Comparison of ENCODE assay signal across 9 mouse cellular contexts in genomic region chr7:60003921-60004605, GRCm38 (mm10). TPM values are rescaled to one million over a fixed set of nuclear protein-coding genes. Genes with fewer than 3 reads are reported as not detected.
A peak's percentile ranks its signal among the peaks of the same experiment; 100 is the strongest.
DNase-seq lines count a peak whose midpoint lies in the region; ATAC-seq and TF ChIP-seq lines count a peak whose summit lies in the region.
"Had no signal": no experiment of that assay in that cellular context is flagged by ENCODE, and none has a peak within 500 bp of the region (broad histone marks: within the 10 kb centered on the region; RNA-seq: fewer than 3 reads in every experiment).

No protein-coding gene starts in this region.

- H3K4me2 ChIP-seq in forebrain, postnatal 0 days (ENCODE audit: low read depth), result peak overlapping the region; percentile 40
- H3K4me2 ChIP-seq in hindbrain, embryonic 16.5 days (ENCODE audit: low read length), result peak overlapping the region; percentile 53
- peak overlapping the region; percentile 60 for H3K4me2 ChIP-seq in stomach, embryonic 15.5 days

- H3K4me3 ChIP-seq in forebrain, postnatal 0 days (ENCODE audit: low read depth, low read length), result peak overlapping the region; percentile 55
- peak overlapping the region; percentile 63 for H3K4me3 ChIP-seq in hindbrain, embryonic 16.5 days (ENCODE audit: low read length)
- peak overlapping the region; percentile 61 for H3K4me3 ChIP-seq in left cerebral cortex, adult 2 months
- H3K4me3 ChIP-seq in stomach, embryonic 15.5 days (replicated peaks), result peak overlapping the region; percentile 52

- no peak for TF ChIP-seq CTCF in forebrain, postnatal 0 days (IDR thresholded peaks at IDR 0.05; ENCODE audit: low read depth)
- no peak for TF ChIP-seq CTCF in left cerebral cortex, adult 2 months (IDR thresholded peaks at IDR 0.05)

- intact Hi-C loops in gastrocnemius, postnatal 14 days (cut with DNase I; ENCODE audit: low total_unique reads), result no loop called here
- intact Hi-C loops in left cerebral cortex, adult 2 months (cut with DNase I), result no loop called here

- peak; percentile 7 for DNase-seq in gastrocnemius, postnatal 14 days
- no peak for DNase-seq in gastrocnemius, adult 18-20 months (ENCODE audit: low spot score)
- DNase-seq in cerebellum, adult 18-20 months, result peak; percentile 52
- DNase-seq in forebrain, postnatal 0 days, result peak; percentile 70
- peak; percentile 19 to 22 for DNase-seq in left cerebral cortex, adult 2 months (ENCODE audit: extremely low spot score in 1 of 2, low spot score in 2 of 2)
- peak; percentile 14 to 25 for DNase-seq in lung, postnatal 4 days

- 48% methylated on average over 22 of the region's 22 CpGs for WGBS in forebrain, postnatal 0 days
- 45% methylated on average over 22 of the region's 22 CpGs for WGBS in hindbrain, embryonic 16.5 days
- WGBS in stomach, embryonic 15.5 days, result 39% methylated on average over 22 of the region's 22 CpGs

- no peaks in the 10 kb centered on the region for H3K27me3 ChIP-seq in forebrain, postnatal 0 days (ENCODE audit: insufficient read depth, low read length)
- H3K27me3 ChIP-seq in hindbrain, embryonic 16.5 days (replicated peaks; ENCODE audit: control insufficient read depth, insufficient read depth, low read length), result no peaks in the 10 kb centered on the region
- no peaks in the 10 kb centered on the region for H3K27me3 ChIP-seq in stomach, embryonic 15.5 days (replicated peaks)

- H3K9ac ChIP-seq in forebrain, postnatal 0 days, result peak overlapping the region; percentile 68
- H3K9ac ChIP-seq in hindbrain, embryonic 16.5 days (ENCODE audit: low read depth, low read length), result peak overlapping the region; percentile 81
- peak overlapping the region; percentile 16; the same call in 1 of the 2 replicates for H3K9ac ChIP-seq in stomach, embryonic 15.5 days

- H3K9me3 ChIP-seq in forebrain, postnatal 0 days (ENCODE audit: low read length), result 0 out of 2 replicates have a peak, but pooled peaks cover 4% of the 10 kb centered on the region
- peaks cover 19% of the 10 kb centered on the region for H3K9me3 ChIP-seq in hindbrain, embryonic 16.5 days (ENCODE audit: control insufficient read depth, low read length)
- H3K9me3 ChIP-seq in stomach, embryonic 15.5 days, result no peaks in the 10 kb centered on the region

- no peaks in the 10 kb centered on the region for H3K36me3 ChIP-seq in forebrain, postnatal 0 days (ENCODE audit: insufficient read depth)
- no peaks in the 10 kb centered on the region for H3K36me3 ChIP-seq in hindbrain, embryonic 16.5 days (ENCODE audit: control insufficient read depth, insufficient read depth, low read length)
- no peaks in the 10 kb centered on the region for H3K36me3 ChIP-seq in stomach, embryonic 15.5 days

- H3K27ac ChIP-seq in forebrain, postnatal 0 days (ENCODE audit: low read depth, low read length), result peak overlapping the region; percentile 90
- H3K27ac ChIP-seq in hindbrain, embryonic 16.5 days (ENCODE audit: low read depth, low read length), result peak overlapping the region; percentile 89
- peak overlapping the region; percentile 92 for H3K27ac ChIP-seq in left cerebral cortex, adult 2 months
- 0 out of 2 replicates have a peak overlapping the region, but pooled peaks have one; percentile 6 for H3K27ac ChIP-seq in stomach, embryonic 15.5 days

- ATAC-seq in forebrain, postnatal 0 days, result peak; percentile 85
- ATAC-seq in hindbrain, embryonic 16.5 days, result peak; percentile 84
- ATAC-seq in stomach, embryonic 15.5 days (ENCODE audit: insufficient read depth, low FRiP score, low read depth), result peak; percentile 79

- no peaks in the 10 kb centered on the region for H3K4me1 ChIP-seq in forebrain, postnatal 0 days (ENCODE audit: insufficient read depth)
- no peaks in the 10 kb centered on the region for H3K4me1 ChIP-seq in hindbrain, embryonic 16.5 days (ENCODE audit: control insufficient read depth, insufficient read depth, low read depth, low read length)
- H3K4me1 ChIP-seq in stomach, embryonic 15.5 days, result no peaks in the 10 kb centered on the region

RNA-seq across cellular contexts. Expression of gene Snurf, which starts 0.8 kb away (rescaled TPM):
- 10 to 100 TPM; 58.8 to 75.6 TPM for total RNA-seq in gastrocnemius, postnatal 14 days (2021)
- 100 to 1,000 TPM; 193 to 213 TPM for total RNA-seq in gastrocnemius, adult 18-20 months (2021)
- total RNA-seq in forebrain, postnatal 0 days (2014; rRNA removed), result not detected in 2 replicates
- 493 and 601 TPM in 2 replicates for polyA plus RNA-seq in forebrain, postnatal 0 days (2015; fragmentation: Nextera tagmentation; extraction: Ambion mirVana)
- polyA plus RNA-seq in hindbrain, embryonic 16.5 days (2015; fragmentation: Nextera tagmentation; extraction: Ambion mirVana), result 725 and 842 TPM in 2 replicates
- total RNA-seq in left cerebral cortex, adult 2 months (2021), result 1,000 to 10,000 TPM; 2,228 to 2,355 TPM
- polyA plus RNA-seq in stomach, embryonic 15.5 days (2015; fragmentation: Nextera tagmentation; extraction: Ambion mirVana), result 24.6 and 32.0 TPM in 2 replicates
- total RNA-seq: MEL had no signal

RNA-seq across cellular contexts. Expression of gene Gm38393, which starts 0.8 kb away (rescaled TPM):
- total RNA-seq in gastrocnemius, postnatal 14 days (2021), result 1 to 10 TPM; 1.0 to 1.2 TPM
- 1 to 10 TPM; 2.8 to 3.0 TPM for total RNA-seq in gastrocnemius, adult 18-20 months (2021)
- total RNA-seq in forebrain, postnatal 0 days (2014; rRNA removed), result 59.7 and 81.3 TPM in 2 replicates
- polyA plus RNA-seq in forebrain, postnatal 0 days (2015; fragmentation: Nextera tagmentation; extraction: Ambion mirVana), result 1.3 and 1.9 TPM in 2 replicates
- polyA plus RNA-seq in hindbrain, embryonic 16.5 days (2015; fragmentation: Nextera tagmentation; extraction: Ambion mirVana), result 3.2 TPM in 2 replicates
- total RNA-seq in left cerebral cortex, adult 2 months (2021), result 10 to 100 TPM; 78.6 to 82.6 TPM
- polyA plus RNA-seq in stomach, embryonic 15.5 days (2015; fragmentation: Nextera tagmentation; extraction: Ambion mirVana), result 0.30 and 0.34 TPM in 2 replicates
- total RNA-seq: MEL had no signal

Comparison
In these comparisons a context has a peak if more than half of its experiments do, and no peak if none do; other contexts are left out.
1. H3K27ac ChIP-seq: peak in every context shown above with its lines; median percentile 92 in left cerebral cortex, adult 2 months; 90 in forebrain, postnatal 0 days; 89 in hindbrain, embryonic 16.5 days; 6 in stomach, embryonic 15.5 days.
2. H3K9ac ChIP-seq: peak in every context shown above with its lines; median percentile 81 in hindbrain, embryonic 16.5 days; 68 in forebrain, postnatal 0 days; 16 in stomach, embryonic 15.5 days.
3. RNA of gene Snurf, which starts 0.8 kb away (total RNA-seq): 2,228 to 2,355 TPM in left cerebral cortex, adult 2 months, 193 to 213 TPM in gastrocnemius, adult 18-20 months and 58.8 to 75.6 TPM in gastrocnemius, postnatal 14 days; not detected in forebrain, postnatal 0 days; every median in the first group is over 10 times any median in the second.
4. RNA of gene Gm38393, which starts 0.8 kb away (total RNA-seq): 78.6 to 82.6 TPM in left cerebral cortex, adult 2 months and 59.7 to 81.3 TPM in forebrain, postnatal 0 days; 2.8 to 3.0 TPM in gastrocnemius, adult 18-20 months and 1.0 to 1.2 TPM in gastrocnemius, postnatal 14 days; every median in the first group is over 10 times any median in the second.
5. Peak in every context shown above with its lines, with median percentiles within 50 percentile points of each other: ATAC-seq, H3K4me2 ChIP-seq and H3K4me3 ChIP-seq.